Mouse (Mus musculus) liver, embryonic 14.5 days (tissue): ENCODE measurements around the gene Cyren.

Experiments
- CTCF ChIP-seq: IDR thresholded peaks from 2 replicates; pipeline ENCODE4 v1.5.1; 2016; ENCODE audit warnings: antibody characterized with exemption, low read depth, control low read depth
- EP300 ChIP-seq: IDR thresholded peaks from 2 replicates; pipeline ENCODE4 v1.6.1; 2016; ENCODE audit warnings: antibody characterized with exemption, low read depth

DNA sequence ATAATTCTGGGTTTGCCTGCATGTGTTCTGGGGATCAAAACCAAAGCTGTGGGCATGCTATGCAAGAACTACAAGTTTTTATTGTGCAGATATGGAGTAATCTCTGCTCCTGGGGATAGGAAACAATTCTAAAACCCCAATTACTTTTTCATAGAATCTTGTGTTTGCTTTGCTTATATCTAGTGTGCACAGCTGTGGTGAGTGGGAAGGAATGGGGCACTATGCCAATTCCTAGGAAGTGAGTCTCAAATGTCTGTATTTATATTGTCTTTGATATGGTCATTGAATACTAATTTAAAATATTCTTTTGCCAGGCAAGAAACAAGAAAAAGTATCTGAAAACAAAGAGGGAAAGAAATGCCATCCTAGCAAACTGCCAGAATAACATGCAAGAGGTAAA lies 53.5 kb downstream of the Cyren start:
- TF ChIP-seq CTCF (no peak), EP300 (no peak)
